In genomic region chr10:20006333-20007093, GRCm38 (mm10) we compare ENCODE assay signal across 13 mouse cellular contexts.
DNase-seq lines count a peak whose midpoint lies in the region; ATAC-seq and TF ChIP-seq lines count a peak whose summit lies in the region.
"Had no signal": no experiment of that assay in that cellular context is flagged by ENCODE, and none has a peak within 500 bp of the region (broad histone marks: within the 10 kb centered on the region; RNA-seq: fewer than 3 reads in every experiment).

No protein-coding gene starts in this region.

- no peak overlapping the region for H3K4me3 ChIP-seq in small intestine, adult 2 months (ENCODE audit: low read depth, low read length)
- no peak overlapping the region for H3K4me3 ChIP-seq in kidney, embryonic 15.5 days (replicated peaks)
- H3K4me3 ChIP-seq: embryonic facial prominence, embryonic 13.5 days; neural tube, embryonic 13.5 days had no signal

- no peak for ATAC-seq in kidney, embryonic 15.5 days (replicated peaks; ENCODE audit: low FRiP score)

- WGBS in small intestine, adult 2 months: 66% methylated on average over 17 of the region's 17 CpGs
- WGBS in kidney, embryonic 15.5 days: 74% methylated on average over 17 of the region's 17 CpGs

- TF ChIP-seq POLR2A in small intestine, adult 2 months (IDR thresholded peaks at IDR 0.05; ENCODE audit: low read depth, low read length): no peak

- intact Hi-C loops in gastrocnemius, postnatal 14 days (cut with DNase I; ENCODE audit: low total_unique reads): no loop called here

- no peak overlapping the region for H3K4me2 ChIP-seq in kidney, embryonic 15.5 days
- H3K4me2 ChIP-seq: embryonic facial prominence, embryonic 13.5 days; neural tube, embryonic 13.5 days had no signal

- H3K4me1 ChIP-seq in small intestine, adult 2 months (ENCODE audit: control insufficient read depth, insufficient read depth, insufficient read length, low read length): no peaks in the 10 kb centered on the region
- no peaks in the 10 kb centered on the region for H3K4me1 ChIP-seq in kidney, embryonic 15.5 days

- H3K9me3 ChIP-seq in kidney, embryonic 15.5 days (replicated peaks): no peaks in the 10 kb centered on the region
- H3K9me3 ChIP-seq: embryonic facial prominence, embryonic 13.5 days; neural tube, embryonic 13.5 days had no signal

- H3K9ac ChIP-seq in kidney, embryonic 15.5 days: no peak overlapping the region
- H3K9ac ChIP-seq: embryonic facial prominence, embryonic 13.5 days; neural tube, embryonic 13.5 days had no signal

- H3K27ac ChIP-seq in small intestine, adult 2 months (ENCODE audit: insufficient read depth, low read depth, low read length): peak overlapping the region; percentile 40
- no peak overlapping the region for H3K27ac ChIP-seq in kidney, embryonic 15.5 days
- H3K27ac ChIP-seq: embryonic facial prominence, embryonic 13.5 days; neural tube, embryonic 13.5 days had no signal

- TF ChIP-seq CTCF in small intestine, adult 2 months (IDR thresholded peaks at IDR 0.05; ENCODE audit: extremely low read depth, insufficient read length, insufficient replicate concordance, low read depth, low read length): no peak

- H3K36me3 ChIP-seq in small intestine, adult 2 months (ENCODE audit: control insufficient read depth, insufficient read depth, low read length): no peaks in the 10 kb centered on the region; the same call in 1 of the 2 replicates
- H3K36me3 ChIP-seq in kidney, embryonic 15.5 days: no peaks in the 10 kb centered on the region
- H3K36me3 ChIP-seq: embryonic facial prominence, embryonic 13.5 days; neural tube, embryonic 13.5 days had no signal

- DNase-seq in gastrocnemius, postnatal 14 days: peak; percentile 17
- no peak for DNase-seq in gastrocnemius, postnatal 10 days
- DNase-seq in right cerebral cortex, adult 2 months (ENCODE audit: low spot score in 2 of 2): peak; percentile 62 to 63
- no peak for DNase-seq in right cerebral cortex, postnatal 14 days
- DNase-seq in layer of hippocampus, postnatal 36 days: peak; percentile 28 to 30
- no peak for DNase-seq in adrenal gland, postnatal 36 days
- DNase-seq: adrenal gland, postnatal 10 days; lung, postnatal 14 days; thymus, adult 2 months had no signal

- H3K27me3 ChIP-seq in small intestine, adult 2 months (ENCODE audit: control insufficient read depth, insufficient read depth, low read length): no peaks in the 10 kb centered on the region
- no peaks in the 10 kb centered on the region for H3K27me3 ChIP-seq in kidney, embryonic 15.5 days
- H3K27me3 ChIP-seq: embryonic facial prominence, embryonic 13.5 days; neural tube, embryonic 13.5 days had no signal

Comparison
In these comparisons a context has a peak if more than half of its experiments do, and no peak if none do; other contexts are left out.
1. DNase-seq: peak in gastrocnemius, postnatal 14 days (single experiment), right cerebral cortex, adult 2 months (2 of 2) and layer of hippocampus, postnatal 36 days (2 of 2); none in gastrocnemius, postnatal 10 days (single experiment), right cerebral cortex, postnatal 14 days (single experiment) and adrenal gland, postnatal 36 days (0 of 2).